Mouse (Mus musculus): ENCODE measurements around the gene Ltbp1. TPM values are rescaled to one million over a fixed set of nuclear protein-coding genes. Genes with fewer than 3 reads are reported as not detected.

Ltbp1 gene
- polyA plus RNA-seq (2015; fragmentation: Nextera tagmentation; extraction: Ambion mirVana): 2.2 and 3.7 TPM in 2 replicates

DNA sequence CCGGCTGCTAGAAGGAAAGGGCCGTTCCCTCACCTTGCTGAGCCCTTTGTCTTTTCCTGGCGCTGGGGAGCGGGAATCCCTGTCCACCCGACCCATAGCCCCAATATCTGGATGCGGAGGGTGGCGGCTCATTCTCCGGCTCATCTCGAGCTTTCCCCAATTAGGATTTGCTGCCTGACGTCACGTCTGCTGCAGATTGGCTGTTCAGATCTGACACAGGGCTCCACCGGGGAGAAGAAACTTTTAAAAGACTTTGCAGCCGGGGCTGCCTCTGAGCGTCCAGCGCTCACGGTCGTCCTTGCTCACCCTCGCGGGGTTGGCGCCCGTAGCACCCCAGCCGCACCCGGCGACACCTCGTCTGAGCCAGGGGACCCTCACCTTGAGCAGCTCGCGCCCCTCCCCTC, at the start of gene Ltbp1:
Gene Ltbp1, plus strand, starts transcription at position 288 of the 404 bp plus-strand sequence.
- peaks cover 19% of the 10 kb centered on the region for H3K27me3 ChIP-seq
- H3K4me2 ChIP-seq: peak within 1 kb of the TSS; percentile 100
- no peaks in the 10 kb centered on the region for H3K36me3 ChIP-seq
- no peak within 1 kb of the TSS for H3K27ac ChIP-seq
- under 1% methylated on average over 27 of the region's 27 CpGs for WGBS
- H3K4me1 ChIP-seq (replicated peaks): peaks cover 11% of the 10 kb centered on the region
- peak within 1 kb of the TSS; percentile 81 for H3K4me3 ChIP-seq
- H3K9me3 ChIP-seq: no peaks in the 10 kb centered on the region
- ATAC-seq (ENCODE audit: low FRiP score): peak; percentile 84
- H3K9ac ChIP-seq: peak within 1 kb of the TSS; percentile 81

DNA sequence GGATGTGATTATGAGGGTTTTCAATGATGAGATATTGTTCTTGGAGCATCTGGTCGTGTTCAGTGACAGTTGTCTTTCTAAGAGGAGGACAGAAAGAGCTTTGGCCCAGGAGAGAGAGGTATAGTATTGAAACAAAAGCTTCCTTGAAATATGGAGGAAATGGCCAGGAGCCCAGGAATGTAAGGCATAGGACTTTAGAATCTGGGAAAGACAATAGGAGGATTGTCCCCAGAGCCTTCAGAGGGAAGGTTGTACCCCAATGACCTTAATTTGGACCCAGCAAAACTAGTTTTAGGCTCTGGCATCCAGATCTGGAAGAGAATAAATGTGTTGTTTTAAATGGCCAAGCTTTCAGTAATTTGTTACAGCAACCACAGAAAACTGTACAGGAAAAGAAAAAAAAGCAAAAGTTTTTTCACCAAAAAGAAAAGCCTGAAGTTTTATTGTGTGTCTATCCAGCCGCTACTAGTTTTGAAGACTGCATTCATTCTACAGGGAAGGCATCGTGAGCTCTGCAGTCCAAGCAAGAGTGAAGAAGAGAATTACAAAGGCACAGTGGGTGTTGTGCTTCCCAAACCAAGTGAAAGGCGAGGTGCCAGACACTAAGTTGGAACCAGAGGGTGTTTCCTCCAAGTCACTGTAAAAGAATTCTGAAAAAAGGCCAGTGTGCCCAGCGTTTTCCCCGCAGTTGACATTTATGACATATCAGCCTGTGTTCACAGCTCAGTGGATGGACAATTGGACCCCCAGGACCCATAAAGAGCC, 45.7 kb upstream of the Ltbp1 start:
- Histone ChIP-seq H3K4me2 (no peak overlapping the region), H3K36me3 (no peaks in the 10 kb centered on the region), H3K27ac (no peak overlapping the region), H3K4me1 (replicated peaks) (0 out of 2 replicates have a peak, but pooled peaks cover 4% of the 10 kb centered on the region), H3K9ac (no peak overlapping the region), H3K4me3 (no peak overlapping the region), H3K9me3 (no peaks in the 10 kb centered on the region), H3K27me3 (no peaks in the 10 kb centered on the region)
- no peak for ATAC-seq (ENCODE audit: low FRiP score)
- 40% methylated on average over 6 of the region's 6 CpGs for WGBS

DNA sequence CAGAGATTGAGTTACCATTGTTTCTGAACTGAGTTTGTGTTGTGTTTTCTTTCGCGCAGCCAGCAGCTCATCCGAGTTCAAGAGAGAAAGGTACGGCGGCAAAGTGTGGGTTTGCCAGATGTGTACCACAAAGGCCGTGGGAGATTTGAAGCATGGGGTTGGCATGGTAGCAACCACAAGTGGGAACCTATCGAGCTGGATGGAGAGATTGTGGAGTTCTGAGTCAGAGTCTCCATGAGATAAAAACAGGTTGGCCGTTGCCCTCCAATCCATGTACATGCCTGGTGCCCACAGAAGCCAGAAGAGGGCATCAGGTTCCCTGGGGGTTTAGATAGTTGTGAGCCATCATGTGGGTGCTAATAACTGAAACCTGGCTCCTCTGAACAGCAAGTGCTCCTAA, 42.1 kb upstream of the Ltbp1 start:
- no peak overlapping the region for H3K4me2 ChIP-seq
- 96% methylated on average over 8 of the region's 8 CpGs for WGBS
- H3K27ac ChIP-seq: no peak overlapping the region
- H3K27me3 ChIP-seq: no peaks in the 10 kb centered on the region
- H3K36me3 ChIP-seq: no peaks in the 10 kb centered on the region
- H3K9ac ChIP-seq: no peak overlapping the region
- H3K4me3 ChIP-seq: no peak overlapping the region
- no peak for ATAC-seq (ENCODE audit: low FRiP score)
- no peaks in the 10 kb centered on the region for H3K9me3 ChIP-seq
- H3K4me1 ChIP-seq (replicated peaks): peaks cover 6% of the 10 kb centered on the region; the same call in 1 of the 2 replicates

DNA sequence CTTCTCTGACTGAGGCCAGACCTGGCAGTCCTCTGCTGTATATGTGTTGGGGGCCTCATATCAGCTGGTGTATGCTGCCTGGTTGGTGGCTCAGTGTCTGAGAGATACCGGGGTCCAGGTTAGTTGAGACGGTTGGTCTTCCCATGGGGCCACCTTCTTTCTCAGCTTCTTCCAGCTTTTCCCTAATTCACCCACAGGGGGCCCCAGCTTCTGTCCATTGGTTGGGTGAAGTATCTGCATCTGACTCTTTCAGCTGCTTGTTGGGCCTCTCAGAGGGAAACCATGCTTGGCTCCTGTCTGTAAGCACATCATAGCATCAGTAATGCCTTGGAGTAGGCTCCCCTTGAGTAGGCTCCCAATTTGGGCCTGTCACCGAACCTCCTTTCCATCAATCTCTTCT, 41.5 kb upstream of the Ltbp1 start:
- Histone ChIP-seq H3K36me3 (no peaks in the 10 kb centered on the region), H3K9me3 (no peaks in the 10 kb centered on the region), H3K27me3 (no peaks in the 10 kb centered on the region), H3K9ac (no peak overlapping the region), H3K4me1 (replicated peaks) (peaks cover 13% of the 10 kb centered on the region), H3K4me3 (no peak overlapping the region), H3K4me2 (no peak overlapping the region), H3K27ac (no peak overlapping the region)
- no peak for ATAC-seq (ENCODE audit: low FRiP score)
- 89% methylated on average over 3 of the region's 3 CpGs for WGBS

DNA sequence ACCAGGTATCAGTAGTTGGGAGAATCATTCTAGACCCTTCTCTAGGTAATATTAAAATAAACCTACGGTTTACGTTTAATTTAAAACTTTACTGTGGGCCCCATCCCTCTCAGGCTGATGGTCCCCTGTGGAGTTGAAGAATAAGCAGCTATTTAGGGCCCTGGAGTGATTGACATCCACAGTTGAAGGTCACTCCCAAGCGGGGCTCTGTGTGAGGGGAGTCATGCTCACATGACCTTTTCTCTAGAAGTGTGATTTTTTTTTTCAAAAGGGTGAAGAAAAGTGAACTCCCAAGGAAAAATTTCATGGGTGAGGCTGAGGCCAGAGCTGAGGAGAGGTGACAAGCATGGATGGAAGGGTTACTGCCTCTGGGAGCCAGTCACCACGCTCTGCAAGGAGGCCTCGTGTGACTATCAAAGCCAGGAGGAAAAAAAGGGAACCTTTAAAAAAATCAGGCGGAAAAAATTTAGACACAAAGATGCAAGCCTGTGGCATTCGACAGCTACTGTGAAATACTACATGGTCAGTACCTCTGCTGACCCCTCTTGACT, 38.0 kb upstream of the Ltbp1 start:
- H3K9me3 ChIP-seq: no peaks in the 10 kb centered on the region
- no peak overlapping the region for H3K4me3 ChIP-seq
- H3K27me3 ChIP-seq: no peaks in the 10 kb centered on the region
- H3K9ac ChIP-seq: no peak overlapping the region
- no peak overlapping the region for H3K27ac ChIP-seq
- H3K4me1 ChIP-seq (replicated peaks): peaks cover 12% of the 10 kb centered on the region
- H3K4me2 ChIP-seq: no peak overlapping the region
- no peak for ATAC-seq (ENCODE audit: low FRiP score)
- no peaks in the 10 kb centered on the region for H3K36me3 ChIP-seq
- WGBS: 15% methylated on average over 7 of the region's 7 CpGs

DNA sequence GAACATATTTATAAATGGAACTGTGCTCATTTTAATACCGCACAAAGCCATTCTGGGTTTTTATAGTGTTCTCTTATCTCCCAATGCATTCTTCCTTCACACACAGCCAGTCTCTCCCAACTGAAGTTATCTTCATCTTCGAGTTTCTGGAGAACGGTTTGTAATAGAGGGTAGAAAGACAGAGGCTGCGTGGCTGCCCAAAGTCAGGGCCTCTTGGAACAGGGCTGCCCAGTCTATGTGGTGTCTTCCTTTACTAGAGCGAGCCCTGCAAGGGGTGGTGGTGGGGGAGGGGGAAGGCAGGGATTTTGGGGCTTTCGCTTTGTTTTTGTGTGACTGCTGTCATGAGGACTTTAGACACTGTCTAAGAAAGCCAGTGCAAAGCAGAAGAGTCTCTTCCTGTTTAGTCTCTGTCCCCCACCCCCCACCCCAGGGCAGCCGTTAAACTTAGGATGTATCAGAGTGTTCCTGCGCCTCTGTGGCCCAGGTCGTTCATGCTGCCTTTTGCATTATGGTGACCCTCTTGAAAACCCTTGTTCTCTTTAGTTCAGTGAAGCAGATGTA, 37.1 kb upstream of the Ltbp1 start:
- 0 out of 2 replicates have a peak overlapping the region, but pooled peaks have one; percentile 15 for H3K4me2 ChIP-seq
- no peak overlapping the region for H3K9ac ChIP-seq
- peaks cover 12% of the 10 kb centered on the region for H3K4me1 ChIP-seq (replicated peaks)
- H3K27ac ChIP-seq: no peak overlapping the region
- no peaks in the 10 kb centered on the region for H3K36me3 ChIP-seq
- H3K4me3 ChIP-seq: no peak overlapping the region
- H3K9me3 ChIP-seq: no peaks in the 10 kb centered on the region
- H3K27me3 ChIP-seq: no peaks in the 10 kb centered on the region
- WGBS: 49% methylated on average over 9 of the region's 9 CpGs
- 0 out of 2 replicates have a peak, but pooled peaks have one; percentile 17 for ATAC-seq (ENCODE audit: low FRiP score)

DNA sequence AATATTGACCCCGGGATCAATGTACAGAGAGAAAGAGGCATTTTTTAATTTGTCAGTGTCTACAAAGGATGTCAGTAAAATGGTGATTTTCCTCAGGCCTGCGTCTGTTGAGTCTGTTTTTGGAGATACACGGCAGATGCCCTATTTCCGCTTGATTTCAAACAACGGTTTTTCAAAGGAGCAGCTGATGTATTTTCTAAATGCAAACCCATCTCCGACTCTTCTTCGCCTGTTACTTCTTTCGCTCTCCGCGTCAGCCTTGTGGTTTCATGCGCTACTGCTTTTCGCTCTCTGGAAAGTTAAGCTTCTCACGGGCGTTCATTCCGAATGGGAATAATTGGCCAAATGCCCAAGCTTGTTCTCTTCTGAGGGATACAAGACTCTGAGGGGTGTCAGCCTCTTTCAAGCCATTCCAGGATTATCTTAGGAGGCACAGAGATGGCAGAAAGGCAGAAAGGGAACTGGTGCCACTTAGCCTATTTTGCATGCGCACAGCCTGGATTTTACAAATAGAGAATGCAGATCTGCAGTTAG, 36.6 kb upstream of the Ltbp1 start:
- WGBS: 52% methylated on average over 16 of the region's 16 CpGs
- Histone ChIP-seq H3K9me3 (no peaks in the 10 kb centered on the region), H3K36me3 (no peaks in the 10 kb centered on the region), H3K4me3 (no peak overlapping the region), H3K4me1 (replicated peaks) (peaks cover 12% of the 10 kb centered on the region), H3K9ac (no peak overlapping the region), H3K27me3 (no peaks in the 10 kb centered on the region), H3K4me2 (0 out of 2 replicates have a peak overlapping the region, but pooled peaks have one; percentile 15), H3K27ac (no peak overlapping the region)
- ATAC-seq (ENCODE audit: low FRiP score): no peak

DNA sequence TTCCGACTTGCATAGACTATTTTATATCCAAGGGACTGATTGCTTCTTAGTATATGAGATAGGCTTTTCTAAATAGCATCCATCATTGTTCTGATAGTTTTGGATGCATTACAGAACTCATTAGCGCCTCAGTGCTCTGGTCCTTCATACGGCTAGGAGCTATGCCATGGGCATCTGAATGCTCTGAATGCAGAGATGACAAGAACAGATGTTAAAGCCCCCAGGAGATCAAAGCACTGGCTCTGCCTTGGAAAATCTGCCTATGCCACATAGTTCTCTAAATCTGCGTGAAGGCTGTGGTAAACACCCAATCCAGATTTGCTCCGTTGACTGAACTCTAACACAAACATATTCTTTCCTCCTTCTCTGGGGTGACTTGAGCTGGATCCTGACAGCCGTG, 30.2 kb upstream of the Ltbp1 start:
- no peak overlapping the region for H3K4me2 ChIP-seq
- H3K9ac ChIP-seq: no peak overlapping the region
- H3K27ac ChIP-seq: no peak overlapping the region
- no peaks in the 10 kb centered on the region for H3K27me3 ChIP-seq
- ATAC-seq (ENCODE audit: low FRiP score): no peak
- H3K36me3 ChIP-seq: no peaks in the 10 kb centered on the region
- H3K4me3 ChIP-seq: no peak overlapping the region
- H3K4me1 ChIP-seq (replicated peaks): no peaks in the 10 kb centered on the region
- 58% methylated on average over 6 of the region's 6 CpGs for WGBS
- no peaks in the 10 kb centered on the region for H3K9me3 ChIP-seq

DNA sequence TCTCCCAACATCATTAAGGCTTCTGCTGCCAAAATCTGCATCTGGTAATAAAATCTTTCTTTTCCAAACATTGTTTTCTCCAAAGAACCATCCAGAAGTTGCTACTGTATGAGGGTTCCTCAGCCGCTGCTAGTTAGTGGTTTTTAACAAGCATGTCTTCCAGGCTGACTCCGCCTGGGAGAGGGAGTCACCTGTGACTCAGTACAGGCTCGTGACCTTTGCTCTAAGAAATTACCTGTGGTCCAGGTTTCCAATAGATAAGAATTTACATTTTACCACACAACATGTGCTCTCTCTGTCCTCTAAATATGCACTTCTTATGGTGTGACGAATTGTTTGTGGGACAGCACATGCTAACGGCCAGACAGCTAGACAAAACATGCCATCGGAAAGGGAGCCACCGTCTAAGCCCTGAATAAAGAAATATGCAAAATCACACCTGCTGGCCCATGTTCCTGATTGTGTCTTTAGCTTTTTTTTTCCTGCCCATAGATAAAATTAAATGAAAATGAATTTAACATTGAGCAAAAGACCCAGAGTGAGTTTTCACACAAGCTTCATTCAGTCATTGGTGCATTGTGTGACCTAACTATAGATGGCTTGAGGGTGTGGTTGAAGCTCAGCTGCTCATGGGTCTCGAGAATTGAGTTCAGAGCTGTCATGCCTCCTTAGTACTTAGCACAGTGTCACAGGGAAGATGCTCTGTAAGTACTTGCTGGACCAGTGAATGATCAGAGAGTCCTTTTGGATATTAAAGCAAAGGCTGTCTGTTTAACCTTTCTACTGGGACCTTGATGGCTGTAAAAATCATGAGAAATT, 29.0 kb upstream of the Ltbp1 start:
- no peak overlapping the region for H3K4me3 ChIP-seq
- ATAC-seq (ENCODE audit: low FRiP score): no peak

DNA sequence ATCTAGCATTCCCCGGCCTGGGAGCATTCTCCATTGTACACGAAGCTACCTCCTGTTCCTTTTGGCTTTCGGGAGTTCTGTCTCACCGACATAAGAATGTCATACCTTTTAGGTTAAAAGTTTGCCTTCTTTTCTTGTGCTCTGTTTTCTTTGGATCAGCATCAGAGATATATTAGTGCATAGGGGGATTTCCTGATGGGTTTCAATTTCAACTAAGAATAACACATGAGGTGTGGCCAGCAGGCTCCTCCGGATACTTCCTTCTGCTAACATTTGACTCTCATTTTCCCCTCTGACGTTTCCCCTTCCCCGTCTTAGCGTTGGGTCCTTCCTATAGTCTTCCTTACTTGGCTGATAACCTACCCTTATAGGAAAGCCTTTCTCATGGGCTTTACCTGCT, 25.6 kb upstream of the Ltbp1 start:
- H3K4me3 ChIP-seq: no peak overlapping the region
- H3K4me2 ChIP-seq: no peak overlapping the region
- no peaks in the 10 kb centered on the region for H3K27me3 ChIP-seq
- H3K27ac ChIP-seq: no peak overlapping the region
- no peaks in the 10 kb centered on the region for H3K36me3 ChIP-seq
- H3K9me3 ChIP-seq: no peaks in the 10 kb centered on the region
- H3K4me1 ChIP-seq (replicated peaks): no peaks in the 10 kb centered on the region
- WGBS: 81% methylated on average over 8 of the region's 8 CpGs
- H3K9ac ChIP-seq: no peak overlapping the region
- ATAC-seq (ENCODE audit: low FRiP score): no peak

More for the DNA sequence above, 29.0 kb upstream of the Ltbp1 start:
- 51% methylated on average over 8 of the region's 8 CpGs for whole genome bisulfite sequencing
- no peaks in the 10 kb centered on the region for H3K4me1 ChIP-seq (replicated peaks)
- no peaks in the 10 kb centered on the region for H3K36me3 ChIP-seq
- no peaks in the 10 kb centered on the region for H3K27me3 ChIP-seq
- H3K9me3 ChIP-seq: no peaks in the 10 kb centered on the region
- no peak overlapping the region for H3K9ac ChIP-seq
- no peak overlapping the region for H3K27ac ChIP-seq
- no peak overlapping the region for H3K4me2 ChIP-seq

DNA sequence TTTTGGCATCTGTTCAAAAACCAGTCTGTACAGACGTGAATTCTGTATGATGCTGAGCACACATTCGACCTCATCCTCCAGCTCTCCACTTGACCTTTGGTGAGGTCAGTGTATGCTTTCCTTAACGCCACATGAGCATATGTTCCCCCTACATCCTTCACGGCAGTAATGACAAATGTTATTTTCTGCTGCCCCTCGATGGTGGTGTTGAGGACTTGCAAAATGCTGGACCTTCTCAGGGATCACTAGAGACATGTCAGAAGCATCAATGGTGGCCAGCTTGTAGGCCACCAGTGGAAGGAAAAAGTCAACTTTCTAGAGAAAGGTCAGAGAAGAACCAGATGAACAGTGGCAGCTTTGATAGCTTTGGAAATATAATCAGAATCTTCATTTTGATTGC, 23.7 kb upstream of the Ltbp1 start:
- Histone ChIP-seq H3K4me1 (replicated peaks) (no peaks in the 10 kb centered on the region), H3K27ac (no peak overlapping the region), H3K4me3 (no peak overlapping the region), H3K9me3 (no peaks in the 10 kb centered on the region), H3K27me3 (no peaks in the 10 kb centered on the region), H3K9ac (no peak overlapping the region), H3K36me3 (no peaks in the 10 kb centered on the region), H3K4me2 (no peak overlapping the region)
- 77% methylated on average over 5 of the region's 5 CpGs for WGBS
- no peak for ATAC-seq (ENCODE audit: low FRiP score)

DNA sequence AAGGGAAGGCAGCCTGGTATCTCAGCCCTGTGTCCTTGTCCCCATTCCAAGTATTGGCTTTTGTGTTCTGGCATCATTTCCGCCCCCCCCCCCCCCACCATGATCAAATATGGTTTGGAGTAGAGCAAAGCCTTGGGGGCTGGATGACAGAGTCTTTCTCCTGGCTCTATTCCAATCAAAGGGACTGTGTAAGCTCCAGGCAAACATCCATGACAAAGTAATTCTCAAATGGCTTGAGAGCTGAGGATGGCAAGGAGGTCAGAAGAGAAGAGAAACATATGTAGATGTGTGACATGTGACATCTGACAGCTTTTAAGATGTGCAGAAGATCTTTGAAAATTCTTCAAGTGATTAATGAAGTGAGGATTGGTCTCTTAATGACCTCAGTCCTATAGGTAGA, 22.5 kb upstream of the Ltbp1 start:
- WGBS: 69% methylated on average over 1 of the region's 1 CpGs
- no peaks in the 10 kb centered on the region for H3K36me3 ChIP-seq
- no peak overlapping the region for H3K27ac ChIP-seq
- no peak overlapping the region for H3K4me3 ChIP-seq
- no peak overlapping the region for H3K9ac ChIP-seq
- no peaks in the 10 kb centered on the region for H3K27me3 ChIP-seq
- no peak overlapping the region for H3K4me2 ChIP-seq
- no peak for ATAC-seq (ENCODE audit: low FRiP score)
- H3K4me1 ChIP-seq (replicated peaks): no peaks in the 10 kb centered on the region
- no peaks in the 10 kb centered on the region for H3K9me3 ChIP-seq

Measured in hindbrain, embryonic 13.5 days (tissue).